In genomic region chr7:44551731-44552130, GRCm38 (mm10) we compare ENCODE assay signal across 17 mouse cellular contexts. TPM values are rescaled to one million over a fixed set of nuclear protein-coding genes. Genes with fewer than 3 reads are reported as not detected.
DNase-seq lines count a peak whose midpoint lies in the region; ATAC-seq lines count a peak whose summit lies in the region.
"Had no signal": no experiment of that assay in that cellular context is flagged by ENCODE, and none has a peak within 500 bp of the region (broad histone marks: within the 10 kb centered on the region; RNA-seq: fewer than 3 reads in every experiment).

No protein-coding gene starts in this region.

- H3K4me3 ChIP-seq in forebrain, embryonic 13.5 days = no peak overlapping the region; the same call in 1 of the 2 replicates
- no peak overlapping the region for H3K4me3 ChIP-seq in forebrain, embryonic 14.5 days (ENCODE audit: low read depth, low read length)
- H3K4me3 ChIP-seq in limb, embryonic 10.5 days = 0 out of 2 replicates have a peak overlapping the region, but pooled peaks have one; percentile 17
- H3K4me3 ChIP-seq: hindbrain, embryonic 15.5 days had no signal

- WGBS in forebrain, embryonic 13.5 days = 85% methylated on average over 22 of the region's 22 CpGs
- WGBS in forebrain, embryonic 14.5 days = 86% methylated on average over 22 of the region's 22 CpGs
- 78% methylated on average over 22 of the region's 22 CpGs for WGBS in limb, embryonic 10.5 days

- H3K27ac ChIP-seq in forebrain, embryonic 13.5 days = no peak overlapping the region
- H3K27ac ChIP-seq in forebrain, embryonic 14.5 days (ENCODE audit: low read depth, low read length) = no peak overlapping the region
- H3K27ac ChIP-seq in limb, embryonic 10.5 days = no peak overlapping the region
- H3K27ac ChIP-seq: hindbrain, embryonic 15.5 days; limb, embryonic 15.5 days had no signal

- no peaks in the 10 kb centered on the region for H3K9me3 ChIP-seq in forebrain, embryonic 13.5 days (replicated peaks)
- no peaks in the 10 kb centered on the region for H3K9me3 ChIP-seq in forebrain, embryonic 14.5 days (replicated peaks; ENCODE audit: control insufficient read depth, low read length)
- no peaks in the 10 kb centered on the region for H3K9me3 ChIP-seq in limb, embryonic 10.5 days (replicated peaks)
- H3K9me3 ChIP-seq: hindbrain, embryonic 15.5 days; limb, embryonic 15.5 days had no signal

- peaks cover 25% of the 10 kb centered on the region for H3K4me1 ChIP-seq in forebrain, embryonic 13.5 days
- H3K4me1 ChIP-seq in forebrain, embryonic 14.5 days (ENCODE audit: control insufficient read depth, insufficient read depth, low read length) = peaks cover 10% of the 10 kb centered on the region
- H3K4me1 ChIP-seq in limb, embryonic 10.5 days = peaks cover 29% of the 10 kb centered on the region

- peak overlapping the region; percentile 21; the same call in 1 of the 2 replicates for H3K9ac ChIP-seq in forebrain, embryonic 13.5 days
- no peak overlapping the region for H3K9ac ChIP-seq in forebrain, embryonic 14.5 days (ENCODE audit: low read length)
- H3K9ac ChIP-seq: hindbrain, embryonic 15.5 days; limb, embryonic 15.5 days had no signal

- no peak for ATAC-seq in forebrain, embryonic 13.5 days
- no peak for ATAC-seq in forebrain, embryonic 14.5 days
- ATAC-seq: intestine, embryonic 16.5 days had no signal

- peaks cover 33% of the 10 kb centered on the region for H3K36me3 ChIP-seq in forebrain, embryonic 13.5 days (ENCODE audit: poor library complexity, severe bottlenecking)
- peaks cover 31% of the 10 kb centered on the region for H3K36me3 ChIP-seq in forebrain, embryonic 14.5 days (ENCODE audit: control insufficient read depth, insufficient read depth, low read length)
- peaks cover 36% of the 10 kb centered on the region for H3K36me3 ChIP-seq in limb, embryonic 10.5 days

- H3K4me2 ChIP-seq in forebrain, embryonic 13.5 days = no peak overlapping the region
- no peak overlapping the region for H3K4me2 ChIP-seq in forebrain, embryonic 14.5 days (ENCODE audit: low read length)
- H3K4me2 ChIP-seq: hindbrain, embryonic 15.5 days had no signal

- no peak for DNase-seq in forebrain, embryonic 14.5 days (ENCODE audit: low spot score)
- peak; percentile 50 for DNase-seq in testis, postnatal 10 days (ENCODE audit: low spot score)
- DNase-seq in testis, postnatal 14 days (ENCODE audit: low spot score) = no peak
- DNase-seq in R1 (ENCODE audit: low read depth, low spot score) = peak; percentile 84
- DNase-seq in limb, embryonic 10.5 days (ENCODE audit: low spot score) = no peak
- DNase-seq in frontal cortex, postnatal 14 days (ENCODE audit: low spot score in 2 of 2) = no peak
- DNase-seq: adrenal gland, postnatal 36 days; heart, adult 18-20 months; heart, postnatal 36 days; lung, postnatal 14 days; thymus, postnatal 14 days had no signal

- peaks cover 6% of the 10 kb centered on the region; the same call in 1 of the 2 replicates for H3K27me3 ChIP-seq in forebrain, embryonic 13.5 days
- no peaks in the 10 kb centered on the region for H3K27me3 ChIP-seq in forebrain, embryonic 14.5 days (replicated peaks; ENCODE audit: control insufficient read depth, insufficient read depth, low read length)
- H3K27me3 ChIP-seq in limb, embryonic 10.5 days (ENCODE audit: low read depth, poor library complexity, severe bottlenecking) = no peaks in the 10 kb centered on the region
- H3K27me3 ChIP-seq: hindbrain, embryonic 15.5 days; limb, embryonic 15.5 days had no signal

RNA-seq across cellular contexts. Expression of gene Nr1h2, which starts 2.0 kb away (rescaled TPM):
- polyA plus RNA-seq in forebrain, embryonic 13.5 days (2015; fragmentation: Nextera tagmentation; extraction: Ambion mirVana) = 76.0 and 76.2 TPM in 2 replicates
- polyA plus RNA-seq in forebrain, embryonic 14.5 days (2014; fragmentation: Nextera tagmentation; extraction: Ambion mirVana) = 72.6 and 78.2 TPM in 2 replicates
- polyA plus RNA-seq in limb, embryonic 10.5 days (2016; fragmentation: Nextera tagmentation; extraction: Ambion mirVana) = 74.5 and 82.2 TPM in 2 replicates

RNA-seq across cellular contexts. Expression of gene Pold1, which starts 3.1 kb away (rescaled TPM):
- 77.8 and 89.7 TPM in 2 replicates for polyA plus RNA-seq in forebrain, embryonic 13.5 days (2015; fragmentation: Nextera tagmentation; extraction: Ambion mirVana)
- 32.6 and 33.0 TPM in 2 replicates for polyA plus RNA-seq in forebrain, embryonic 14.5 days (2014; fragmentation: Nextera tagmentation; extraction: Ambion mirVana)
- polyA plus RNA-seq in limb, embryonic 10.5 days (2016; fragmentation: Nextera tagmentation; extraction: Ambion mirVana) = 175 and 184 TPM in 2 replicates

RNA-seq across cellular contexts. Expression of gene Spib, which starts 19.9 kb away (rescaled TPM):
- not detected in 2 replicates for polyA plus RNA-seq in forebrain, embryonic 13.5 days (2015; fragmentation: Nextera tagmentation; extraction: Ambion mirVana)
- polyA plus RNA-seq in forebrain, embryonic 14.5 days (2014; fragmentation: Nextera tagmentation; extraction: Ambion mirVana) = not detected in 2 replicates
- 0.20 TPM in 1 of 2 replicates, not detected in the other for polyA plus RNA-seq in limb, embryonic 10.5 days (2016; fragmentation: Nextera tagmentation; extraction: Ambion mirVana)
- polyA plus RNA-seq: embryonic facial prominence, embryonic 11.5 days; heart, embryonic 14.5 days; hindbrain, embryonic 15.5 days had no signal

RNA-seq across cellular contexts. Expression of gene Napsa, which starts 20.4 kb away (rescaled TPM):
- 0.53 and 0.57 TPM in 2 replicates for polyA plus RNA-seq in forebrain, embryonic 13.5 days (2015; fragmentation: Nextera tagmentation; extraction: Ambion mirVana)
- polyA plus RNA-seq in forebrain, embryonic 14.5 days (2014; fragmentation: Nextera tagmentation; extraction: Ambion mirVana) = 0.74 and 0.79 TPM in 2 replicates
- 0.14 and 0.20 TPM in 2 replicates for polyA plus RNA-seq in limb, embryonic 10.5 days (2016; fragmentation: Nextera tagmentation; extraction: Ambion mirVana)

RNA-seq across cellular contexts. Expression of gene Mybpc2, which starts 27.3 kb away (rescaled TPM):
- polyA plus RNA-seq in forebrain, embryonic 13.5 days (2015; fragmentation: Nextera tagmentation; extraction: Ambion mirVana) = 0.13 and 0.14 TPM in 2 replicates
- 0.10 TPM in 2 replicates for polyA plus RNA-seq in forebrain, embryonic 14.5 days (2014; fragmentation: Nextera tagmentation; extraction: Ambion mirVana)
- 0.05 and 0.11 TPM in 2 replicates for polyA plus RNA-seq in limb, embryonic 10.5 days (2016; fragmentation: Nextera tagmentation; extraction: Ambion mirVana)
- polyA plus RNA-seq: embryonic facial prominence, embryonic 11.5 days had no signal

Comparison
In these comparisons a context has a peak if more than half of its experiments do, and no peak if none do; other contexts are left out.
1. DNase-seq: peak in testis, postnatal 10 days (single experiment) and R1 (single experiment); none in forebrain, embryonic 14.5 days (single experiment), testis, postnatal 14 days (single experiment), limb, embryonic 10.5 days (single experiment) and frontal cortex, postnatal 14 days (0 of 2).